Mouse (Mus musculus) thymus, postnatal 0 days (tissue): ENCODE results near the gene Hmga1. TPM values are rescaled to one million over a fixed set of nuclear protein-coding genes. Genes with fewer than 3 reads are reported as not detected.

Source experiments
- polyA plus RNA-seq: library from polyadenylated mRNA; unstranded; fragments of >200 nt; fragmentation: Nextera tagmentation; extraction: Ambion mirVana; gene quantifications from 2 replicates; pipeline ENCODE4 v1.2.1, GENCODE M21; 2015

Hmga1 gene
- polyA plus RNA-seq, 1 experiment from 2014 or later, result 356 TPM

Other genes starting within 250 kb of the Hmga1 start
- gene Grm4, start 35.1 kb upstream of the Hmga1 start, polyA plus RNA-seq, result 0.69 and 0.78 TPM in 2 replicates
- gene AI413582, start 9.3 kb downstream of the Hmga1 start, polyA plus RNA-seq, result 109 and 111 TPM in 2 replicates
- 80.5 and 87.8 TPM in 2 replicates for gene Nudt3, start 67.0 kb downstream of the Hmga1 start, polyA plus RNA-seq
- gene RPS10-NUDT3, start 78.7 kb downstream of the Hmga1 start, polyA plus RNA-seq, result not detected in 2 replicates
- gene Rps10, start 80.2 kb downstream of the Hmga1 start, polyA plus RNA-seq, result 1,579 and 1,606 TPM in 2 replicates
- 19.8 and 20.1 TPM in 2 replicates for gene Pacsin1, start 99.0 kb downstream of the Hmga1 start, polyA plus RNA-seq
- gene Spdef, start 172.5 kb downstream of the Hmga1 start, polyA plus RNA-seq, result 0.66 and 0.99 TPM in 2 replicates